Mouse (Mus musculus): ENCODE results near the gene Cox4i2.

- TF ChIP-seq CTCF (IDR thresholded peaks at IDR 0.05; ENCODE audit: low read depth, low read length) (no peak), POLR2A (IDR thresholded peaks at IDR 0.05; ENCODE audit: extremely low read depth, insufficient read depth, low read length) (no peak)
Observed at GRCm38 (mm10) chr2:152726213-152726612, 27.8 kb upstream of the Cox4i2 start.

All from liver, adult 2 months (tissue).